Mouse (Mus musculus) embryonic facial prominence, embryonic 11.5 days (tissue): Measurements from ENCODE around the gene Pfkp. TPM values are rescaled to one million over a fixed set of nuclear protein-coding genes. Genes with fewer than 3 reads are reported as not detected.

Experiments
- ATAC-seq: fragments of 200-750 bp; cut with Nextera tagmentation; replicated peaks from 2 replicates; pipeline ENCODE4 v1.8.0; 2017; ENCODE audit warnings: low read depth; ENCODE audit not compliant: insufficient number of reproducible peaks, low FRiP score, low TSS enrichment
- DNase-seq: peaks from one replicate; pipeline ENCODE4 v3.0.0-alpha.2; 2015; ENCODE audit warnings: low spot score
- H3K27ac ChIP-seq: fragments of 300-500 bp; sonication (generic); replicated peaks from 2 replicates; pipeline ENCODE4 v1.5.1; 2014; ENCODE audit warnings: mild to moderate bottlenecking, low read depth, low read length, control low read depth
- H3K27me3 ChIP-seq: fragments of 300-500 bp; sonication (generic); 2 replicates; pipeline ENCODE4 v1.6.1; 2014; ENCODE audit warnings: mild to moderate bottlenecking, low read length, moderate library complexity, mixed read lengths; ENCODE audit not compliant: control insufficient read depth, insufficient read depth
- H3K36me3 ChIP-seq: fragments of 300-500 bp; sonication (generic); replicated peaks from 2 replicates; pipeline ENCODE4 v1.6.1; 2014; ENCODE audit warnings: low read depth, mild to moderate bottlenecking, low read length, moderate library complexity, mixed read lengths; ENCODE audit not compliant: control insufficient read depth, insufficient read depth
- H3K4me1 ChIP-seq: fragments of 300-500 bp; sonication (generic); 2 replicates; pipeline ENCODE4 v1.6.1; 2014; ENCODE audit warnings: low read length, mixed read lengths; ENCODE audit not compliant: control insufficient read depth, insufficient read depth
- H3K4me2 ChIP-seq: fragments of 300-500 bp; sonication (generic); 2 replicates; pipeline ENCODE4 v1.6.1; 2014; ENCODE audit warnings: low read depth, mild to moderate bottlenecking, control low read depth, low read length, moderate library complexity
- H3K4me3 ChIP-seq: fragments of 300-500 bp; sonication (generic); 2 replicates; pipeline ENCODE4 v1.5.1; 2014; ENCODE audit warnings: low read depth, low read length, control low read depth
- H3K9ac ChIP-seq: fragments of 300-500 bp; sonication (generic); replicated peaks from 2 replicates; pipeline ENCODE4 v1.6.1; 2014; ENCODE audit warnings: mild to moderate bottlenecking, control low read depth, low read length
- H3K9me3 ChIP-seq: fragments of 300-500 bp; sonication (generic); replicated peaks from 2 replicates; pipeline ENCODE4 v1.6.1; 2016; ENCODE audit warnings: mild to moderate bottlenecking, low read length, inconsistent platforms, mixed read lengths; ENCODE audit not compliant: control insufficient read depth
- WGBS: fragments of 180-500 bp; shearing (Covaris S2); extraction: QIAGEN DNeasy Blood & Tissue Kit; methylation state at CpG from one replicate; pipeline ENCODE4 v1.1.7; 2014; 5-methylcytosine and 5-hydroxymethylcytosine counted together
- polyA plus RNA-seq: library from polyadenylated mRNA; unstranded; fragments of >200 nt; fragmentation: Nextera tagmentation; extraction: Ambion mirVana; gene quantifications from 2 replicates; pipeline ENCODE4 v1.2.1, GENCODE M21; 2014

The Pfkp gene
- polyA plus RNA-seq, 1 experiment from 2014 or later = 16.7 TPM

- WGBS = 71% methylated on average over 3 of the region's 3 CpGs
- H3K36me3 ChIP-seq = no peaks in the 10 kb centered on the region
- no peaks in the 10 kb centered on the region for H3K9me3 ChIP-seq
- H3K27me3 ChIP-seq = no peaks in the 10 kb centered on the region
- DNase-seq = no peak
- H3K9ac ChIP-seq = no peak overlapping the region
- H3K4me3 ChIP-seq = no peak overlapping the region
- ATAC-seq = no peak
- no peaks in the 10 kb centered on the region for H3K4me1 ChIP-seq
- H3K27ac ChIP-seq = no peak overlapping the region
- no peak overlapping the region for H3K4me2 ChIP-seq
These were observed 57.7 kb downstream of the Pfkp start for GRCm38 (mm10) chr13:6590846-6591245.

GRCm38 (mm10) chr13:6586009-6586408 is 62.6 kb downstream of the Pfkp start:
- Histone ChIP-seq H3K36me3 (no peaks in the 10 kb centered on the region), H3K27me3 (no peaks in the 10 kb centered on the region), H3K27ac (no peak overlapping the region), H3K4me3 (no peak overlapping the region), H3K4me2 (no peak overlapping the region), H3K4me1 (no peaks in the 10 kb centered on the region), H3K9ac (no peak overlapping the region), H3K9me3 (no peaks in the 10 kb centered on the region)
- ATAC-seq = no peak
- DNase-seq = no peak
- WGBS = 72% methylated on average over 9 of the region's 9 CpGs

- no peak overlapping the region for H3K9ac ChIP-seq
- no peak overlapping the region for H3K4me2 ChIP-seq
- ATAC-seq = no peak
- no peak overlapping the region for H3K27ac ChIP-seq
- H3K4me3 ChIP-seq = no peak overlapping the region
- H3K9me3 ChIP-seq = no peaks in the 10 kb centered on the region
- no peaks in the 10 kb centered on the region; the same call in 1 of the 2 replicates for H3K36me3 ChIP-seq
- H3K4me1 ChIP-seq = no peaks in the 10 kb centered on the region
- WGBS = 73% methylated on average over 4 of the region's 4 CpGs
- H3K27me3 ChIP-seq = no peaks in the 10 kb centered on the region
- peak; percentile 11 for DNase-seq
These were observed 65.0 kb downstream of the Pfkp start for GRCm38 (mm10) chr13:6583499-6584125.

- Histone ChIP-seq H3K36me3 (peaks cover 2% of the 10 kb centered on the region), H3K4me1 (no peaks in the 10 kb centered on the region), H3K9ac (no peak overlapping the region), H3K27ac (no peak overlapping the region), H3K27me3 (no peaks in the 10 kb centered on the region), H3K4me2 (no peak overlapping the region), H3K9me3 (no peaks in the 10 kb centered on the region), H3K4me3 (no peak overlapping the region)
- 97% methylated on average over 6 of the region's 6 CpGs for WGBS
- DNase-seq (peak; percentile 26), ATAC-seq (0 out of 2 replicates have a peak, but pooled peaks have one; percentile 44)
These were observed 72.6 kb downstream of the Pfkp start for GRCm38 (mm10) chr13:6575920-6576509.

GRCm38 (mm10) chr13:6565571-6565970 is 83.0 kb downstream of the Pfkp start:
- no peak for DNase-seq
- Histone ChIP-seq H3K27me3 (no peaks in the 10 kb centered on the region), H3K4me2 (no peak overlapping the region), H3K36me3 (peaks cover 7% of the 10 kb centered on the region), H3K4me3 (no peak overlapping the region), H3K9ac (no peak overlapping the region), H3K9me3 (no peaks in the 10 kb centered on the region), H3K27ac (no peak overlapping the region), H3K4me1 (no peaks in the 10 kb centered on the region)
- WGBS = 93% methylated on average over 5 of the region's 5 CpGs
- no peak for ATAC-seq

GRCm38 (mm10) chr13:6562409-6562808 is 86.2 kb downstream of the Pfkp start:
- Histone ChIP-seq H3K4me3 (no peak overlapping the region), H3K27ac (no peak overlapping the region), H3K36me3 (peaks cover 7% of the 10 kb centered on the region), H3K27me3 (no peaks in the 10 kb centered on the region), H3K9ac (no peak overlapping the region), H3K9me3 (no peaks in the 10 kb centered on the region), H3K4me1 (no peaks in the 10 kb centered on the region), H3K4me2 (no peak overlapping the region)
- ATAC-seq (no peak), DNase-seq (no peak)
- 92% methylated on average over 2 of the region's 2 CpGs for WGBS

- no peaks in the 10 kb centered on the region for H3K4me1 ChIP-seq
- ATAC-seq (no peak), DNase-seq (no peak)
- H3K36me3 ChIP-seq = peaks cover 11% of the 10 kb centered on the region
- no peak overlapping the region for H3K9ac ChIP-seq
- H3K27ac ChIP-seq = no peak overlapping the region
- 95% methylated on average over 7 of the region's 7 CpGs for WGBS
- H3K9me3 ChIP-seq = no peaks in the 10 kb centered on the region
- H3K27me3 ChIP-seq = no peaks in the 10 kb centered on the region
- H3K4me3 ChIP-seq = no peak overlapping the region
- no peak overlapping the region for H3K4me2 ChIP-seq
These were observed 90.8 kb downstream of the Pfkp start for GRCm38 (mm10) chr13:6557771-6558170.

GRCm38 (mm10) chr13:6555656-6556055 is 92.9 kb downstream of the Pfkp start:
- Histone ChIP-seq H3K9me3 (no peaks in the 10 kb centered on the region), H3K27ac (no peak overlapping the region), H3K4me3 (no peak overlapping the region), H3K4me2 (no peak overlapping the region), H3K4me1 (no peaks in the 10 kb centered on the region), H3K27me3 (no peaks in the 10 kb centered on the region), H3K36me3 (peaks cover 11% of the 10 kb centered on the region), H3K9ac (no peak overlapping the region)
- ATAC-seq (no peak), DNase-seq (no peak)
- 95% methylated on average over 11 of the region's 11 CpGs for WGBS
